Mouse (Mus musculus) thymus, postnatal 4 days (tissue): ENCODE measurements around the gene Mrps7.
"Not testable (repeated sequence)": the region's sequence is repeated elsewhere in the genome, so short reads cannot be mapped to it uniquely, and the experiment has no call there.

ENCODE experiments used
- DNase-seq: peaks from one replicate; pipeline ENCODE4 v3.0.0; 2021

Mrps7 gene

DNA sequence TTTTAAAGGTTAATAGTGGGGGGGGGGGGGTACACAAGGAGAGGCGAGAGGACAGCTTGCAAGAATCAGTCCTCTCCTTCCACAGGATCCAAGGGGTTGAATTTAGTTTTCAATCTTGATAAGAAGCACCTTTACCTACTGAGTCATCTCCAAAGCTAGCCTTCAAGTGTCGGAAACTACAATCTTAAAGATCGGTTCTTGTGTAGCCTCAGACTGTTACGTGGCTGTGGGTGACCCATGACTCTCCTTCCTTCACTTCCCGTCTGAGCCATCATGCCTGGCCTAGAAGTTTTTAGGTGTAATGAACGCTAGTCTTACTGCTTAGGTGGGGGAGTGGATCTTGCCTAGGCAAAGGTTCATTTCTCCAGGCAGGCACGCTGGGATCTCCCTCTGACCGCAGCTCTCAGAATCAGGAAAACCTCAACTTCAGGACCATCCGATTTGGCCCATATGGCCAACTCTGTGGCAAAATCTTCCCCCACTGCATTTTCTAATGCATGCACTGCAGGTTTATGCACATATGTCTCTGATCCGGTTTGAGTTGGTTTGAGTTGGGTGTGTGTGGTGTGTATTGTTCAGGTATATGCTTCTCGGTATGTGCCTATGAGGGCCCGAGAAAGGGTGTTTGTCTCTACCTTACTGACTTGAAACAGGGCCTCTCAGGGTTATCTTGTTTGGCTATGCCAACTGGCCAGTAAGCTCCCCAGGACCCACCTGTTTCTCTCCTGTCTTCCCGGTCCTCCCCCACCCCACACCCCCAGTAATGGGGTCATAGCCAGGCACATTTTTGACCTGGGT lies 26.2 kb downstream of the Mrps7 start:
- DNase-seq = no peak

DNA sequence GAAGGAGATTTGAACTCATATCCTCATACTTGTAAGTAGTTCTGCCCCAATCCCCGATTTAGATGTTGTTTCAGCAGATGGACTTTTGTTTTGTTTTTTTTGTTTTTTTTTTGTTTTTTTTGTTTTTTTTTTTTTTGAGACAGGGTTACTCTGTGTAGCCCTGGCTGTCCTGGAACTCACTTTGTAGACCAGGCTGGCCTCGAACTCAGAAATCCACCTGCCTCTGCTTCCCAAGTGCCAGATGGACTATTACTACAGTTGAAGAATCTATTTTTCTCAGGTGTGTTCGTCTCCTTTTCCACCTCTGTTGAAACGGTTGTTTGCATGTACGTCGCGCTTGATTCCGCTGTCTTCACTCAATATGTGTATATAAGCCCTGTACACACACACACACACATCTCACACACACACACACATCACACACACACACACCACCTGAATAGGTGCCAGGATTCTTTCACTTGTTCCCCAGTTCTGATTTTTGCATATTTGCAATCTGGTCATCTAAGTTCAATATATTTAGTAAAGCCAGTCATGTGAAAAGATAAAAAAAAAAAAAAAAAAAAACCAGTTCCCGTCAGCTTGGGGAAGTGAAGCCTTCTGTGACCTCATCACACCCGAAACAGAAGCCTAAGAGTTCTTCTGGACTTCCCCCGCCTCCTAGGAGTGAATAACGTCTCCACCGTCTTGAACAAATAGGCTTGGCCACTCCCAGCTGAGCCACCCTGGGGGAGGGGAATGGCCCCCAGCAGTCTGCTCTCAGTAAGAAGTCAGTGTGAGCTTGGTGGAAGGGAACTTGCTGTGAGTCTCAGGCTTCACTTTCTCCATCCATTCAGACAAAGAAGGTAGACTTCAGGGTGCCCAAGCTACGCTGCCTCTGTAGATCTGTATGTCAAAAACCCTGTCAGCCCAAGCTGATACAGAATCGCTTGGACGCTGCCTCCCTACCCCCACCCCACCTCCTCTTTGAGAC lies 27.1 kb downstream of the Mrps7 start:
- DNase-seq = no peak

DNA sequence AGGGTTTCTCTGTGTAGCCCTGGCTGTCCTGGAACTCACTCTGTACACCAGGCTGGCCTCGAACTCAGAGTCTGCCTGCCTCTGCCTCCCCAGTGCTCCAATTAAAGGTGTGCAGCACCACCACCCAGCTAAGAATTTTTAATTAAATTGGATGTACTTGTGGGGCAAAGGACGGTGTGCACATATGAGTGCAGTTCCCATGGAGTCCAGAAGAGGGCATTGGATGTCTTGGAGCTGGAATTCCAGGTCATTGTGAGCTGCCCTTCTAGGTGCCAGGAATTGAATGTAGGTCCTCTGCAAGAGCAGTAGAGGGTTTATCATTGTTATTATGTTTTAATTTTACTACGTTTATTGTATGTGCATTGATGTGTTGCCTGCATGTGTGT lies 27.8 kb downstream of the Mrps7 start:
- peak; percentile 56 for DNase-seq

DNA sequence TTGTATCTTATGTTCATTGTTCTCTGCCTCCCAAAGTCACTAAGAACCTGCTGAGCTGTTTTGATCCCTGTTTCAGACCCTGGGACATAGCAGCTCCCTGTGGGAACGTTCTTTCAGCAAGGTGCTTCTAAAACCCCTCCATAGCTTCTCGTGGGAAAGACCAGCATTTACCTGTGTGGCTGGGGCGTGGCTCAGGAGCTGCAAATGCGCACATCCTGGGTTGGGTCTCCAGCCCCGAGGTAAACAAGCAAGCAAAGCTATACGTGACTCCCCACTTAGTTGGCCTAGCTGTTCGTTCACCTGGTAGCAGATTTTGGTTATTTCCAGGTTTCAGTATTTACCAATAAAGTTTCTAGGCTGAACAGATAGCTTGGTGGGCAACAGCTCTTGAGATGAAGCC lies 28.5 kb downstream of the Mrps7 start:
- DNase-seq = no peak

DNA sequence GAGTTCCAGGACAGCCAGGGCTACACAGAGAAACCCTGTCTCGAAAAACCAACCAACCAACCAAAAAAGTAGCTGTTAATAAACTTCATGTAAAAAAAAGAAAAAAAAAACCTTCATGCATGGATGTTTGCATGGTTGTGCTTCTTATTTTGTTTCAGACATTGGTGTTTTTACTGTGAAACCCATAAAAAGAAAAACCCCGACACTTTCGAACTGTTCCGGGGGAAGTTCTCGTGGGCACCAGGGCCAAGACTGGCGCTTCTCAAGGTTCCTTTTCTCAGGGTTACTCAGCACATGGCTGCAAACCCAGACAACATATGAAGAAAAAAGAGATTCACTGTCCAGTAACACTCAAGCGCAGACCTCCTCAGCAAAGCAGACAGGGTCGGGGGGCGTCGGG lies 29.1 kb downstream of the Mrps7 start:
- no peak for DNase-seq

DNA sequence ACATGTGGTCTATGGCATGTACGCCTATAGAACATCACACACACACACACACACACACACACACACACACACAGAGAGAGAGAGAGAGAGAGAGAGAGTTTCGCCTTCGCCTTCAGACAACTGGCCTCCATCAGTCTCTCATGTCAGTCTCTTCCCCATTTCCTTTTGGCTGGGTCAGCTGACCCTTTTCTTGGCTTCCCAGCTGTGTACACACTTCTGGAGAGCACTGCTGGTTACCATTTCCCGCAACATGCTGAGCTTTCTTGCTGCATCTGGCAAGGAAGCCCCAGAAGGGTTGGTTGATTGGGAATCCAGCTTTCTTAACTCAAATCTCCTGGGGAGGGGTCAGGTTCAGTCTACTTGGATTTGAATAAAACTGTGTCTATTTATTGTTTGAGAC lies 30.4 kb downstream of the Mrps7 start:
- no peak for DNase-seq

DNA sequence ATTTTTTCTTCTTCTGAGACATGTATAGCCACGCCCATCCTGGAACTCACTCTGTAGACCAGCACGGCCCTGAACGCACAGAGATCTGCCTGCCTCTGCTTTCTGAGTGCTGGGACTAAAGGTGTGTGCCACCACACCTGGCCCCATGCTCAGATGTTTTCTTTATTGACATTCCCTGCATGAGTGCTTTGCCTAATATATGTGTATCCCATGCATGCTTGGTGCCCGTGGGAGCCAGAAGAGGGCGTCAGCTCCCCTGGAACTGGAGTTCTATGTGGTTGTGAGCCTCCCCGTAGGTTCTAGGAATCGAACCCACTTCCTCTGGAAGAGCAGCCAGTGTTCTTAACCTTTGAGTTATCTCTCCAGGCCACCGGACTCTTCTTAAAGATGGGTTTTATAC lies 31.3 kb downstream of the Mrps7 start:
- DNase-seq = no peak

DNA sequence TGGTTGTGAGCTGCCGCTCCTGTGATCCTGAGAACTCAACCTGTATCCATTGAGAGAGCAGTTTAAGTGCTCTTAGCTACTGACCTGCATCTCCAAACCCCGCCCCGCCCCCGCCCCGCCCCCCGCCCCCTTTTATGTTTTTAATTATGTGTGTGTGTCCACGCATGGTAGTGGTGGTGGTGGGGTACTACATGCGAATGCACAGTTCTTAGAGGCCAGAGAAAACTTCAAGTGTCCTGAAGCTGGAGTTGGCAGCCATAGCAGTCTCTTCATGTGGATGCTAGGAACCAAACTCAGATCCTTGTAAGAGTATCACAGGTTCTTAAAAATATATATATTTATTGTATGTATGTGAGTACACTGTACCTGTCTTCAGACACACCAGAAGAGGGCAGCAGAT lies 31.8 kb downstream of the Mrps7 start:
- no peak for DNase-seq

DNA sequence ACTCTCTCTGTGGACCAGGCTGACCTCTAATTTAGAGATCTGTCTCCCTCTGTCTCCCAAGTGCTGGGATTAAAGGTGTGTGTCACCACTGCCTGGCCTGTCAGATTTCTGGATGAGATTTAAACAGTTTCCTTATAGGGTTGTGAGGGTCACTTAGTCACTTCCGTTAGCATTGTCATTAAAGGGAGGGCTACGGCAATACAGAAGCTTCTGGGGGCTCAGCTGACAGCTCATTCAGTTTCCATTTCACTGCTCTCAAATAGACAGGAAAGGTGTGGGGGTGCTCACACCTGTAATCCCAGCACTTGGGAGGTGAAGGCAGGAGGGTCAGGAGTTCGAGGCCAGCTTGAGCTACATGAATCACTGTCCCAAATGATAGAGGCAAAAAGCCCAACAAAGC lies 33.2 kb downstream of the Mrps7 start:
- DNase-seq = no peak

DNA sequence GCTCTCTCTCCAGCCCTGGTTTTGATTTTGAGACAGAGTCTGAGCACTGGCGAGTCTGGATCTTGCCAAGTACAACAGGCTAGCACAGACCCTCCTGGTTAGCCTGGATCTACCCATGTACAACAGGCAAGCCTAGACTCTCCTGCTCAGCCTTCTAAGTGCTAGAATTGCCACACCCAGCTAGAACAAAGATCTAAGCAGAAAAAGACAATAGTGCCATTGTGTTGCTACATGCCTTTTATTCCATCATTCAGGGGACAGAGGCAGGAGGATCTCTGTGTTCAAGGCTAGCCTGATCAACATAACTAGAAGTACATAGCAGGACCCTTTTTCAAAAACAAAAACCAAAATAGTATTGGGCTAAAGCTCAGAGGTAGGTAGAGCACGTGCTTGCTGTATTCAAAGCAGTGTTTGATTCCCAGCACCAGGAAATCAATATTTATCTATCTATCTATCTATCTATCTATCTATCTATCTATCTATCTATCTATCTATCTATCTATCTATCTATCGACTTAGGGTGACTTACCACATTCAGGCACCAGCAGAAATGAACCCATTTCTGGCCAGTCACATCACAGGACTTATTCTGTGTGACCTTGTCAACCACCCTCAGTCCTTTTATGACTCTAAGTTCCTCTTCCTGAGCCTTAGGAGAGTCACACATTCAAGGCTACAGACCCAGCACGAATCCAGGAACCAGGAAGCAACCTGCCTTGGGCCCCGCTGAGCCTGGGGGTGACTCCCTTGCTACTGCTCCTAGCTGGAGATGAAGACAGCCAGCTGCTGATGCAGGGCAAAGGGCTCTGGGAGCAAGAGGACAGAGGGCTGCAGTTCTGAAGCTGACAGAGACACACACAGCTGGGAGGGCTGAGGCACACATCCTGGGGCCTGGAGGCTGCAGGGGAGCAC lies 35.0 kb downstream of the Mrps7 start:
- peak; percentile 46 for DNase-seq

DNA sequence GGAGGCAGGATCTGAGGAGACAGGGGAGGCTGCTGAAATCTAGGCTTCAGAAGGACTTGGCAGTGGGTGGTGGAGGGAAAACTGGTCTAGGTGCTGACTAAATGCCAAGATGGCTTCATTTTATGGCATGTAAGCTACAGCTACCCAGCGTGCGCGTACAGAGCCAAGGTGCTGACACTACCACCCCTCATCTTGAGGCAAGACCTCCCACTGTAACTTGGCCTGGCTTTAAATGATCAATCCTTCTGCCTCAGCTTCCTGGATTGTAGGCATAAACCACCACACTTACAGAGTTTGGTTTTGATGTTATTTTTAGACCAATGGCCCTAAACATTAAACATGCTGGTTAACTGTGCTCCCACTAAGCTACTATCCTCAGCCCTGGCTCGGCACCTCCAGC lies 35.8 kb downstream of the Mrps7 start:
- no peak for DNase-seq

DNA sequence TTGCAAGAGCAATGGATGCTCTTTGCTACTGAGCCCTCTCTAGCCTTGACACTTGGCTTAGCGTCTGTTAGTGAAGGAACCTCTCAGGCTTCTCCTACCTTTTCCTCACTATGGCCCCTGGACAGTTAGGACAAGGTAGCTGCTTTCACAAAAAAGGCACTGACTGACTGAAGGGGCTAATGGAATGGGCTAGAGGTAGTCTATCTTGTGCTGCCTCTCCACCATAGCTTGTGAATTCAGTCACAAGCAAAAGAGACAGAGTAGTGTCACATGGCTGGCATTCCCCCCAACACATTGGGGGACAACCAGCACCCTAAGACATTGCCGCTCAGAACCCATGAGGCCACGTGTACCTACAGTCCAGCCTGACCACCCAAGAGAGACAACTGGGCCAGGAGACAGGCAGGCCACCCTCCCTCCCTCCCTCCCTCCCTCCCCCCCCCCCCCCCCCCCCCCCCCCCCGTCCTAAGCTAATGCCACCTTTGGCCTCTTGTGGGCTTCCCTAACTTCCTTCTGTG lies 36.6 kb downstream of the Mrps7 start:
- no peak for DNase-seq

DNA sequence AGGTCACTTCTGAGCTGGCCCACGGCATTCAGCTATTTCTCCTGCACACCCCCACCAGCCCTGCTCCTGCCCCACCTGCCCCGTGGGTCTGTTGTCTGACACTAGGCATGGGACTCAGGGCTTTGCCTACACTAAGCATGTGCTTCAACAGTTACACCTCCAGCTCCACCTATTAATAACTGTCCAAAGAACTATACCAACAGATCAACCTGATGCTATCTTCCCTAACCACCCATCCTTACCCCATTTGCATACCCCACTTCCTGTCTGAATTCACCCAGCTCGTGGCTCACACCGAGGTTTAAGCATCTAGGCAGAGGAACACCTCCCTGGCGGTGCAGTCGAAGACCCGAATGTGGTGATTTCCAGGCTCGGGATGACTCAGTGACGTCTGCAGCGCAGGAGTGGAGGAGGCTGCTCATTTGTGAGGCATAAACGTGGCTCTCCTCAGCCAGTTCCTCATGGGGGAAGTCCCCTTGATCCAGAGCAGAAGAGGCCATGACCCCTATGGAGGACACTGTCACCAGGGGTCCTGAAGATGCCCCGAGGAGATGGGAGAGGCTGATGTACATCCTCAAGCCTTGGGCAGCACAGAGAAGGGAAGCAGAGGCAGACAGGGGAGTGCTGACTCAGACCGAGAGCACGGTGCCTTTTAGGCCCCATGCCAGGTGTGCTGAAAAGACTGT lies 37.4 kb downstream of the Mrps7 start:
- peak; percentile 71 for DNase-seq

DNA sequence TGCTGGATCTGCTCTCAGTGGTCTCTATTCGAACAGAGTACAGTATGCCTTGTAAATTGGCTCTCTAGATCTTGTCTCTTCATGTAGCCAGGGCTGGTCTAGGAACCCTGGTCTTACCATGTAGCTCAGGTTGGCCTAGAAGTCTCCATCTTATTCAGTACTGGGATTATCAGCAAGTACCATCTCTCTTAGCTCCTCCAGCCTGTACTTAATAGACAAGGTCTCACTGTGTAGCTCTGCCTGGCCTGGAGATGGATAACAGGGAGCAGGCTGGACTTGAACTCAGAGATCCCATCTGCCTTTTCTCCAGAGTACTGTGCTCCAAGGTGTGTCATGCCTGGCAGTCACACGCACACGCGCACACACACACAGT lies 37.9 kb downstream of the Mrps7 start:
- no peak for DNase-seq

DNA sequence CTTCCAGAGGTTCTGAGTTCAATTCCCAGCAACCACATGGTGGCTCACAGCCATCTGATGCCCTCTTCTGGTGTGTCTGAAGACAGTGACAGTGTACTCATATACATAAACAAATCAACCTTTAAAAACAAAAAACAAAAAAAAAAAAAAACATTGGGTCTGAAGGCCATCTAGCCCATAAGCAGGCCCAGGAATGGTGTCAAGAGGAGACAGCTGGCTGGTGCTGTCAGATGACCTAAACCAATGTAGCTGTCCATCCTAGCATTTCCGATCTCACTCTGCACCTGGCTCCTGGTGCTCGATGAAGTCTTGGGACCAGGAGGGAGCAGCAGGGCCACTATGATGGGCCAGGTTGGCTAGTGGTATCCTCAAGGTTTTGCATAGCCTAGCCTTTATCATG lies 39.0 kb downstream of the Mrps7 start:
- no peak for DNase-seq

DNA sequence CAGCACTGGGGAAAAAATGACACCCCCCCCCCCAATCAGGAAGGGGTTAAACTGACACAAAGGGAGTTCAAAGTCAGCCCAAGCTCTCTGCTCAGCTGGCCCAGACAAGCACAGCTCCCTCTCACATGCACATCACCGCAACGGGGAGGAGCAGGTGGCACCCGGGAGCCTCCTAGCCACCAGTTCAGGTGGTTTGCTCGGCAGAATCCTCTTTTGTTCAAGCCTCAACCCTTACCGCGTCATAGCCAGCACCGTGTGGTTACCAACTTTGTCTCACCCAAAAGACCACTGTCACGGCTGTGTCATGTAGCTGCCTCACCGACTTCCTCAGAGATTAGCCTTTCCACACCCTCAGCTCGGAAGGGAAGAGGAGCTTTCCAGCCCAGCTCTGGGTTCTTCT lies 39.5 kb downstream of the Mrps7 start:
- DNase-seq = peak; percentile 80

DNA sequence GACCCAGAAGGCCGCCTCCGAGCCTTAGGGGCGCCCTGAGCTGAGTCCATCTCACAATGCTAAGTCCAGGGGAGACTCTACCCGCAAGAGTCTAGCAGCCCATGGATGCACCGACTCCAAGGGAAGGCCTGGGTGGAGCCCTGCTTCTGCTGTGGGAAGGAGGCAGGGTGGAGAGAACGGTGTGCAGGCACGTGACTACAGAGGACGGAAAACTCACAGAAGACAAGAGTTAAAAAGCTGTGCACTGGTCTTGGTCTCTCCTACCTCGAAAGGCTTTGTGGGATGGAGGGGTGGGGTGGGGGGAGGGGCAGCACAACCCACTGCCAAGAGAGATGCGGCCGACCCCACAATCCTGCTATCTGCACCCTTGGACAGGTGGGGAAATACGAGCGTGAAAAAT lies 40.6 kb downstream of the Mrps7 start:
- no peak for DNase-seq

DNA sequence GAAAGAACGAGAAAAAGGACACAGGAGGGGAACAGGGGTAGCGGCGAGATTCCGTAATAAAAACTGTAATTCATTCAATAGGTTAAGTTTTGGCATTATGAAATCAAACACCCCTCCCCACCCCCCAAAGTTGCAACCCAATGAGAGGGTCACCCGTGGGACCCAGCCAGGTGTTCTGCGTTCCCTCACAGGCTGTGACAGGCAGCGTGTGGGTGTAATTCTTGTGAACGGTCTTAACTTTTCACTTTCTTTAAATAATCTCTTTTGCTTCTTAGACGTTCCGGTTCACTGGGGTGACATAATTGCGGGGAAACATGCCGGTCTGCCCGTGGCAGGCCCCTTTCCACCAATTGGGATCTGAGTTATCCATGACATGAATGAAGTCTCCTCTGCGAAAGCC lies 41.8 kb downstream of the Mrps7 start:
- not testable (repeated sequence) for DNase-seq

DNA sequence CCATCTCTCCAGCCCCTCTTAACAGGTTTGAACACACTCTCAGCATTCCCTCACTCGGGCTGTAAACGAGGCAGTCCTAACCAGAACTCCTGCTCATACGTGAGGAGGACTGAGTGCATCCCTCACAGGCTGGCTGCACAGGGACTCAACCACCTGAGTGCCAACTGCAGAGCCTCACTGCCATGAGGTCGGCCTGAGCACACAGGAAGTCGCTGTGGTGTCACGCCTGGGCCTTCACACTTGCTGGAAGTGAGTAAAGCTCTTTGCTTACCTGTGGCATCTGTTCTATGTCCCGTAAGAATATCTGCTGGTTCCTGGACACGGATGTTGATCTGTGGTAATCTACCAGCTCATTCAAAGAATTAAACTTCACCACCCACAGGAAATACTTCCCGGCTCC lies 42.7 kb downstream of the Mrps7 start:
- no peak for DNase-seq

DNA sequence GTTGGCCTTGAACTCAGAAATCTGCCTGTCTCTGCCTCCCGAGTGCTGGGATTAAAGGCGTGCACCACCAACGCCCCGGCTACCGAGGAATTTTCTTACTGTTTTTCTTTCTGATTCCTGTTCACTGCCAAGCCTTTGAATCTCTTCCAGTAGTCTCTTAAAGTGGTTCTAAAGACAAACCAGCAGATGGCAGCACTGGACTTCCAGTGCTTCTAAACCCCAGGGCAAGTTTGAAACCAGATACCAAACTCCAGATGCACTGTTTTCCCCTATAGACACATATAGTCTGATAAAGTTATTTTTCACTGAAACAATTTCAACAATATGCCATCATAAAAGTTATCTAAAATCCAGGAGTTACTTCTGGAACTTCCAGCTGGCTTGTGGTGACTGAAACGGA lies 43.7 kb downstream of the Mrps7 start:
- DNase-seq = peak; percentile 75

DNA sequence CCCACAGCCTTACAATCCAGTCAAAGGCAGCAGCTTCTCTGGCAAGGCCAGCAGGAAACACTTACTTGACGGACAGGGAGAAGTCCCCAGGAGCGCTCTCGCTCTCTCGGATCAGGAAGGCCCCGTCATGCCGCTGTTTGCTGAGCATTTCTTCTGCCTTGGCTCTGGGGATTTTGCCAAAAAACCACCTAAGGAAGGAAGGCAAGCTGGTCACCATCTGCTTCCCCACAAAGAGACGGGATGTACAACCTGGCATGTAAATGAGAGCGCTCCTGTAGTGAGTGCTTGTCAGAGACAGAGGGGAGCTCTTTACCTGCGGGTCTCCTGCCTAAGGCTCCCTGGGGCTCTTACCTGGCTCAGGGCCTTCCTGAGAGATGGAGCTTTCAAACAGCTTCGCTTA lies 46.0 kb downstream of the Mrps7 start:
- DNase-seq = no peak

DNA sequence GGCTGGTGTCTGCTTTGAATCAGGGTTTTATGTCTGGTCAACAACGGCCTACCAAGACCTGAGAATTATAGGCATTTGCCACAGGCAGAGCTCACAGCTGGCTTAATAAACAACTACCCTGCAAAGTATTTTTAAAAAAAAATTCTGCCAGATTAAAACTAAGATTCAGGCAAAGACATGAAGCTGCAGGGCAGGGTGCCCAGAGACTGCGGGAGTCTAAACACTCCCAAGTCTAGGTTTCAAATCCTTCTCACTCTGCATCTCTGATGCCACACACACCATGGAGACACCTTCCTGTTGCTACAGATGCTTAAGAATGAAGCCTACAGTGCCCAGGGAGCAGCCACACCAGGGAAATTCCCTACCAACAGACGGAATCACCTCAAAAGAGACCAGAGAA lies 48.0 kb downstream of the Mrps7 start:
- no peak for DNase-seq
